Mouse (Mus musculus) lung, embryonic 16.5 days (tissue): ENCODE results near the gene Lrp1. TPM values are rescaled to one million over a fixed set of nuclear protein-coding genes. Genes with fewer than 3 reads are reported as not detected.
A peak's percentile ranks its signal among the peaks of the same experiment; 100 is the strongest.

ENCODE experiments used
- ATAC-seq: fragments of 200-750 bp; cut with Nextera tagmentation; 2 replicates; pipeline ENCODE4 v1.8.0; 2017; ENCODE audit warnings: low read depth, mild to moderate bottlenecking, moderate library complexity
- H3K27ac ChIP-seq: fragments of 300-500 bp; sonication (generic); 2 replicates; pipeline ENCODE4 v1.5.1; 2014; ENCODE audit warnings: mild to moderate bottlenecking, control low read depth, low read length
- H3K27me3 ChIP-seq: fragments of 300-500 bp; sonication (generic); 2 replicates; pipeline ENCODE4 v1.6.1; 2014; ENCODE audit warnings: low read depth, low read length, mixed read lengths; ENCODE audit not compliant: control insufficient read depth, insufficient read depth
- H3K36me3 ChIP-seq: fragments of 300-500 bp; sonication (generic); 2 replicates; pipeline ENCODE4 v1.6.1; 2014; ENCODE audit warnings: low read length; ENCODE audit not compliant: control insufficient read depth, insufficient read depth
- H3K4me1 ChIP-seq: fragments of 300-500 bp; sonication (generic); replicated peaks from 2 replicates; pipeline ENCODE4 v1.6.1; 2014; ENCODE audit warnings: low read length, mixed read lengths; ENCODE audit not compliant: control insufficient read depth, insufficient read depth
- H3K4me2 ChIP-seq: fragments of 300-500 bp; sonication (generic); 2 replicates; pipeline ENCODE4 v1.6.1; 2014; ENCODE audit warnings: low read depth, low read length, control low read depth
- H3K4me3 ChIP-seq: fragments of 300-500 bp; sonication (generic); 2 replicates; pipeline ENCODE4 v1.5.1; 2014; ENCODE audit warnings: mild to moderate bottlenecking, low read length, control low read depth
- H3K9ac ChIP-seq: fragments of 300-500 bp; sonication (generic); 2 replicates; pipeline ENCODE4 v1.6.1; 2014; ENCODE audit warnings: low read length, control low read depth
- H3K9me3 ChIP-seq: fragments of 300-500 bp; sonication (generic); 2 replicates; pipeline ENCODE4 v1.6.1; 2016; ENCODE audit warnings: low read length; ENCODE audit not compliant: control insufficient read depth
- WGBS: fragments of 180-500 bp; shearing (Covaris S2); extraction: QIAGEN DNeasy Blood & Tissue Kit; methylation state at CpG from one replicate; pipeline ENCODE4 v1.1.7; 2014; 5-methylcytosine and 5-hydroxymethylcytosine counted together
- polyA plus RNA-seq: library from polyadenylated mRNA; unstranded; fragments of >200 nt; fragmentation: Nextera tagmentation; extraction: Ambion mirVana; gene quantifications from 2 replicates; pipeline ENCODE4 v1.2.1, GENCODE M21; 2015

Lrp1 gene
- polyA plus RNA-seq, 1 experiment from 2014 or later = 78.9 TPM

- peak overlapping the region; percentile 63 for H3K9ac ChIP-seq
- ATAC-seq = peak; percentile 70
Measured at GRCm38 (mm10) chr10:127516576-127517260, 104.2 kb downstream of the Lrp1 start.

DNA sequence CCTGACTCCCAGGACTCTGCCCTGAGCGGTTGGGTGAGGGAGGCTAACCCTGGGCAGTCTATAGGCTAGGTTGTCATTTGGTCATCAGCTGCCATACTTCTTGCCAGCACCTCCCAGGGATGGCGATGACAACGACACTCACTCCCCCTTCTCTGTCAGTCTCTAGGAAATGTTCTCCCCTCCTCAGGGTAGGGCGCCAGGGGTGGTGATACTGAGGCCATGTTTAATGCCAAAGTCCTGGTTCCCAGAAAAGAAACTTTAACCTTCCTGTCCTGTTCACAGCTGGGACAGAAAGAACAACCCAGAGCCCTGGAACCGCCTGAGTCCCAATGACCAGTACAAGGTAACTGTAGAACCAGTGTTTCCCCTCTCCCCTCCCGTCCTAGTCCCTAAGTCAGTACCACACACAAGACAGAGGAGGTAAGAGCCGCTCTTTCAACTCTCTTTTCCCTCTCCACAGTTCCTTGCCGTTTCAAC is 104.9 kb downstream of the Lrp1 start:
- peak overlapping the region; percentile 50 for H3K4me2 ChIP-seq
- peaks cover 30% of the 10 kb centered on the region for H3K36me3 ChIP-seq
- no peak for ATAC-seq
- H3K27ac ChIP-seq = peak overlapping the region; percentile 87
- peaks cover 59% of the 10 kb centered on the region for H3K4me1 ChIP-seq
- H3K9ac ChIP-seq = peak overlapping the region; percentile 63
- H3K4me3 ChIP-seq = peak overlapping the region; percentile 37; the same call in 1 of the 2 replicates
- peaks cover 23% of the 10 kb centered on the region for H3K27me3 ChIP-seq
- H3K9me3 ChIP-seq = no peaks in the 10 kb centered on the region; the same call in 1 of the 2 replicates
- WGBS = 21% methylated on average over 8 of the region's 8 CpGs

More at GRCm38 (mm10) chr10:127516576-127517260, 104.2 kb downstream of the Lrp1 start:
- H3K27ac ChIP-seq = peak overlapping the region; percentile 87
- H3K4me1 ChIP-seq = peaks cover 59% of the 10 kb centered on the region
- WGBS = 13% methylated on average over 30 of the region's 30 CpGs
- H3K27me3 ChIP-seq = peaks cover 16% of the 10 kb centered on the region; the same call in 1 of the 2 replicates
- H3K9me3 ChIP-seq = no peaks in the 10 kb centered on the region; the same call in 1 of the 2 replicates
- peak overlapping the region; percentile 50 for H3K4me2 ChIP-seq
- H3K4me3 ChIP-seq = peak overlapping the region; percentile 37; the same call in 1 of the 2 replicates
- peaks cover 30% of the 10 kb centered on the region for H3K36me3 ChIP-seq

DNA sequence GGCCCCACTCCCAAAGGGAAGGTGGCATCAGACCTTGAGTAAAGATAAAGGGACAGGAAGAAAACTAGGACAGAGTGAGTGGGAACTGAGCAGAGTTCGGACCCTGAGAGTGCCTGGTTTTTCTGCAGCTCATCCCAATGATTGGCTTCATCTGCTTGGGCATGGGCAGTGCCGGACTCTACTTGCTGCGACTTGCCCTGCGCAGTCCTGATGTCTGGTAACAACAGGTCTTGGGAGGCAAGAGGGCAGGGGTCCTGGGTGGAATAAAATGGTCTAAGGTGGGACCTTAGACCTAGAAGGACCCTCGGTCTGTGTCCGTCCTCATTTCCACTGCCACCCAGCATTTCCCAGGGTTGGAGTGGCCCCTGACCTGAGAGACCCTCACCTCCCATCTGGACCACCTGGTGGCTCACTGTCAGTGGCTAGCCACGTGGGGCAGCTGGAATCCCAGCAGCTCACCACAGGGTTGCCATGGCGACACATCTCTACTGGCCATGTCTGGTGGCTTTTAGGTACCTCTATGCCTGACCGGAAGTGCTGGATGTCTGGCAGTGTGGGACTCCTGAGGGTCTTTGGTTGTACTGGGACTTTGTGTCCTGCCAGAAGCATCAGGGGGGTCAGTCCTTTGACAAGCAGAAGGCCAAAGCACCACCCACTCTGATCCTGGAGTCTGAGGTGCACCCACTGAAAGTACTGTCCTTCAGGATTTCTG is 105.5 kb downstream of the Lrp1 start:
- peak overlapping the region; percentile 87 for H3K27ac ChIP-seq
- H3K4me3 ChIP-seq = peak overlapping the region; percentile 37
- peak overlapping the region; percentile 41 for H3K9ac ChIP-seq
- peaks cover 29% of the 10 kb centered on the region for H3K27me3 ChIP-seq
- ATAC-seq = no peak
- WGBS = 37% methylated on average over 9 of the region's 9 CpGs
- peaks cover 29% of the 10 kb centered on the region for H3K36me3 ChIP-seq
- H3K9me3 ChIP-seq = no peaks in the 10 kb centered on the region; the same call in 1 of the 2 replicates
- H3K4me1 ChIP-seq = peaks cover 56% of the 10 kb centered on the region
- peak overlapping the region; percentile 50 for H3K4me2 ChIP-seq

- Histone ChIP-seq H3K36me3 (peaks cover 22% of the 10 kb centered on the region), H3K9ac (peak within 1 kb of the TSS; percentile 41), H3K4me3 (peak within 1 kb of the TSS; percentile 37), H3K27me3 (peaks cover 35% of the 10 kb centered on the region), H3K4me1 (peaks cover 56% of the 10 kb centered on the region), H3K4me2 (peak within 1 kb of the TSS; percentile 50), H3K27ac (peak within 1 kb of the TSS; percentile 87), H3K9me3 (no peaks in the 10 kb centered on the region; the same call in 1 of the 2 replicates)
- WGBS = 16% methylated on average over 6 of the region's 6 CpGs
- no peak for ATAC-seq
Measured at GRCm38 (mm10) chr10:127514764-127515163, 106.2 kb downstream of the Lrp1 start, which contains the start of gene Ndufa4l2. TSS of gene Ndufa4l2 (plus strand) at chr10:127514967.

DNA sequence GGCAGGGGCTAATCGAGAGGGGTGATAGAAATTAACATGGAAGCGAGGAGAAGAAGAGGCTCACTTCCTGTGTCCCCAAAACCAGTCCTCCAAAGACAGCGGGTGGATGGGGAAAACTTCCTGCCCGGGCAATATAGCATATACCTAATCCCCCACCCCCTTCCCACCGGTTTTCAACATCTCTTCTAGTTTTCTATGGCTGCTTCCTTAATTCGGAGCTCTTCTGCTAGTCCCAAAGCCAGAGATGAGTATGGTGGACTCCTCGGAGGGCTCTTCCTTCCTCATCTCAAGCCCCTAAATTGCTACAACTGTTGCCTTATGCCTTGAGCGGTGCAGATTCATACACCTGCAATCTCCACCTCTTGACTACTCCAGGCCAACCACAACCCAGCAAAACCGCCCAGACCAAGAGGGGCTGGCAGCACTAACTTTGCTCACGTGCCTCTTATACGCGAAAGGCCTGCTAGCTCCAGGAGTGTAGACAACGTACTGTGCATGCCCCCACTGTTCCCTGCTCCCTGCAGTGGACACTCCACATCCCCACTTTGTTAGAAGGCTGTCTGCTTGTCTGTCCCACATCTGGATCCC is 106.7 kb downstream of the Lrp1 start:
- H3K9me3 ChIP-seq = no peaks in the 10 kb centered on the region; the same call in 1 of the 2 replicates
- H3K4me3 ChIP-seq = no peak overlapping the region
- no peak for ATAC-seq
- H3K4me2 ChIP-seq = peak overlapping the region; percentile 50; the same call in 1 of the 2 replicates
- peaks cover 40% of the 10 kb centered on the region for H3K27me3 ChIP-seq
- peaks cover 60% of the 10 kb centered on the region for H3K4me1 ChIP-seq
- WGBS = 15% methylated on average over 13 of the region's 13 CpGs
- H3K27ac ChIP-seq = no peak overlapping the region; the same call in 1 of the 2 replicates
- H3K36me3 ChIP-seq = peaks cover 18% of the 10 kb centered on the region
- no peak overlapping the region; the same call in 1 of the 2 replicates for H3K9ac ChIP-seq

- H3K4me1 ChIP-seq = peaks cover 66% of the 10 kb centered on the region
Measured at GRCm38 (mm10) chr10:127513501-127514091, 107.4 kb downstream of the Lrp1 start.

GRCm38 (mm10) chr10:127512813-127513212 is 108.1 kb downstream of the Lrp1 start:
- Histone ChIP-seq H3K27me3 (peaks cover 47% of the 10 kb centered on the region), H3K9me3 (no peaks in the 10 kb centered on the region), H3K4me1 (peaks cover 70% of the 10 kb centered on the region), H3K4me3 (peak overlapping the region; percentile 21), H3K9ac (peak overlapping the region; percentile 23), H3K4me2 (peak overlapping the region; percentile 88), H3K27ac (no peak overlapping the region), H3K36me3 (peaks cover 5% of the 10 kb centered on the region)
- peak; percentile 54 for ATAC-seq
- under 1% methylated on average over 27 of the region's 27 CpGs for WGBS

More at GRCm38 (mm10) chr10:127513501-127514091, 107.4 kb downstream of the Lrp1 start:
- peak; percentile 9 for ATAC-seq
- Histone ChIP-seq H3K4me3 (peak overlapping the region; percentile 21; the same call in 1 of the 2 replicates), H3K27ac (no peak overlapping the region), H3K27me3 (peaks cover 43% of the 10 kb centered on the region), H3K9me3 (no peaks in the 10 kb centered on the region; the same call in 1 of the 2 replicates), H3K4me2 (peak overlapping the region; percentile 50), H3K9ac (peak overlapping the region; percentile 23), H3K36me3 (peaks cover 12% of the 10 kb centered on the region)
- WGBS = 1% methylated on average over 15 of the region's 16 CpGs

GRCm38 (mm10) chr10:127512307-127512666 is 108.7 kb downstream of the Lrp1 start:
- no peak for ATAC-seq
- H3K27me3 ChIP-seq = peaks cover 52% of the 10 kb centered on the region
- no peaks in the 10 kb centered on the region for H3K36me3 ChIP-seq
- no peaks in the 10 kb centered on the region for H3K9me3 ChIP-seq
- H3K9ac ChIP-seq = peak overlapping the region; percentile 65; the same call in 1 of the 2 replicates
- H3K4me3 ChIP-seq = peak overlapping the region; percentile 53
- peak overlapping the region; percentile 88 for H3K4me2 ChIP-seq
- WGBS = 3% methylated on average over 7 of the region's 7 CpGs
- peaks cover 68% of the 10 kb centered on the region for H3K4me1 ChIP-seq
- no peak overlapping the region for H3K27ac ChIP-seq
